Mouse (Mus musculus): ENCODE data around the gene Apaf1. TPM values are rescaled to one million over a fixed set of nuclear protein-coding genes. Genes with fewer than 3 reads are reported as not detected.

Gene Apaf1
- total RNA-seq, 2 experiments from 2014 or later: 7.8 to 8.2 TPM

GRCm38 (mm10) chr10:91083393-91083927, 890 bp upstream of the Apaf1 start:
- intact Hi-C loops (cut with DNase I): loop anchor here (2.0 kb wide), 1 partner anchor 39 kb away; no protein-coding TSS in a partner anchor
- no peak for DNase-seq

DNA sequence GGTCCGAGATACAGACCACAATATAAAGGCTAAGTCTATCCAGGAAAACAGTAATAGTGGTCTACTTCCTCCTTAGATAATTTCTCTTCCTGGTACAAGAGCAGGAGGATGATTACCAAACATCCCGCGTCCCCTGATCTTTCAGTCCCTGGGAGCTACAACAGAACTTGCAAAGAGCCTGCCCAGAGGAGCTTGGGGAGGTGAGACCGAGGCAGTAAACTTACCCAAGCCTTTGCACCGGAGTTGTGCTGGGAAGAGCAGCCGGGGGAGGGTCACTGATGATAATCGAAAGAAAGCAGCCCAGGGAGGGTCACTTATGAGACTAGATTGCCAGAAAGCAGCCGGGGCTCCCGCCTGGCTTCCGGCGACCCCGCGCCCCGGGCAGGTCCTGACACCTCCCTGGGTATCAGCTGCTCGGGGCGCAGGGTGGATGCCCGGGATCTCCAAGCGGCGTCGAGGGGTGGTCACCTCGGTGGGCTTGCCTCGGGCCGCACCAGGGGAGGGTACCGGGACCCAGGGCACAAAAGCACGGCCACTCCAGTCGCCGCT, 537 bp downstream of the Apaf1 start:
- no peak for DNase-seq
- intact Hi-C loops (cut with DNase I): loop anchor here (2.0 kb wide), 1 partner anchor 41 kb away; no protein-coding TSS in a partner anchor

DNA sequence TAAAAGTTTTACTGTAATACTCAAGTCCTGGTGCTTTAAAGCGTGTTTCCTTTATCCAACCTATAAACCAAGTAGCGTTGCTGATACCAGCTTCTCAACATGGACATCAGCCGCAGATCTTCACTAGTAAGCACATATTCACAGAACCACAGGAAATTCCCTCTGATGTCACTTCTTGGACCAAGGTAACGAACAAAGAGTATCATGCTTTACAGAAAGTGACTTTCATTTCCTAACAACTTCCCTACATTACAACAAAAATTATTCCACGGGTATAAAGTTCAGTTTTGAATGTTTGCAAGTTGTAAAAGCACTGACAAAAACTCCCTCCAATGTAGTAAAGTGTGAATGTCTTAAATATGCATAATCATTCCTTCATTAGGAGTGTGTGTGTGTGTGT, 2.0 kb downstream of the Apaf1 start:
- intact Hi-C loops (cut with DNase I): no loop called here
- no peak for DNase-seq

DNA sequence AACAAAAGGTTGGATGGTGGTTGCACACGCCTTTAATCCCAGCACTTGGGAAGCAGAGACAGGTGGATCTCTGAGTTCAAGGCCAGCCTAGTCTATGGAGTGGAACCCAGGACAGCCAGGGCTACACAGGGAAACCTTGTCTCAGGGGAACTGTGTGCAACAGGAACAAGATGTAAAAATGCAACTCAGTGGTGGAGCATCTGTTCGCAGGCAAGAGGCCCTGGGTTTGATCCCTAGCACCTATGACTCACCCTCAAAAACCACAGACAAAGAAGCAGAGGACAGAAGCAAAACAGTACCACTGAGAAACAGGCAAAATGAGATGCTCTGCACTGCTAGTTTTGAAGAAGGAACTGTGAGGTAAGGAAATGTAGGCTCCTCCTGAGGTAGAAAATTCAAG, 5.9 kb downstream of the Apaf1 start:
- intact Hi-C loops (cut with DNase I): no loop called here
- DNase-seq: no peak

DNA sequence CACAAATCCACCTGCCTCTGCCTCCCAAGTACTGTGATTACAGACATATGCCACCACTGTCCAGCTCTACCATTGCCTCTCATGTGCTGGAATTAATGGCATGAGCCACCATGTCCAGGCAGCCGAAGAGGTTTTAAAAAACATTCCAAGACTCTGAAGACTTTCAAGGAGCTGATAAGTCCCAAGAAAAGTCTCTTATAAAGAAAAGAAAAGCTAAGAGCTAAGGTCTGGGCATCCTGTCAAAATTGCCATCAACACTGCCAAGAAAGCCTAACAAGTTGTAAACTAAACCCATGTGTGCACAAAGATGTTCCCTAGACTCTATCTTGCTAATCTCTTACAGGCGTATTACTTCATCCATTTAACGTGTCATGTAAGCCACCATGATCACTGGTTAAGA, 9.2 kb downstream of the Apaf1 start:
- DNase-seq: no peak
- intact Hi-C loops (cut with DNase I): loop anchor here (2.0 kb wide), 1 partner anchor 67 kb away; no protein-coding TSS in a partner anchor

DNA sequence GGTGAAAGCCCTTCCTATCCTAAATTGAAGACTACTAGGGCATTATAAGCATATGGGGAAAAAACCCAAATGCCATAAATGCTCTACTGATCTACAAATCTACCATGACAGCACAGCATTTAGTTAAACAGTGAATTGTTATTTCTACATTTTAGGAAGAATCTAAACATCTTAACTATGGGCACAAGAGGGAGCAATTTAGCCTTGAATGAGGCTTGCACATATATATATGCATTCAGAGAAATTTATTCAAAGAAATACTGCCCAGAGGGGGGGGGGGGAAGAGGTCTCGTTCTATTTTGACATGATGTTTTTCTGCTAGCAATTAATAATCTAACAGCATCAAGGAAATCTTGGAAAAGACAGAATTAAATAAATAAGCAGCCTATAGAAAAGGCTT, 10.8 kb downstream of the Apaf1 start:
- intact Hi-C loops (cut with DNase I): loop anchor here (2.0 kb wide), 1 partner anchor 69 kb away; no protein-coding TSS in a partner anchor
- no peak for DNase-seq

DNA sequence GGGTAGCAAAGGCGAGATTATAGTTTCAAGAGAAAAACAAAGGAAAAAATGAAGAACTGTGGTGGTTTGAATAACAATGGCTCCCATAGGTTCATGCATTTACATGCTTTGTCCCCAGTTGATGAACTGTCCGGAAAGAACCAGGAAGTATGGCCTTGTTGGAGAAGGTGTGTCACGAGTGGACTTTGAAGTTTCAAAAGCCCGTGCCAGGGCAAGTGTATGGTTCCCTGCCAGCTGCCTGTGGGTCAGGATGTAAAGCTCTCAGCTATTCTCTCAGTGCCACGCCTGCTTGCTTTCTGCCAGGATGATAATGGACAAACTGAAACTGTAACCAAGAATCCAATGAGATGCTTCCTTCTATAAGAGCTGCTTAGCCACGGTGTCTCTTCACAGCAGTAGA, 20.2 kb downstream of the Apaf1 start:
- no peak for DNase-seq
- intact Hi-C loops (cut with DNase I): no loop called here

- DNase-seq: no peak
- intact Hi-C loops (cut with DNase I): no loop called here
Observed at GRCm38 (mm10) chr10:91060742-91061141, 21.8 kb downstream of the Apaf1 start.

GRCm38 (mm10) chr10:91052734-91053133, 29.8 kb downstream of the Apaf1 start:
- DNase-seq: no peak
- intact Hi-C loops (cut with DNase I): no loop called here

GRCm38 (mm10) chr10:91051156-91051555, 31.4 kb downstream of the Apaf1 start:
- no peak for DNase-seq
- intact Hi-C loops (cut with DNase I): no loop called here

GRCm38 (mm10) chr10:91049696-91050095, 32.9 kb downstream of the Apaf1 start:
- intact Hi-C loops (cut with DNase I): no loop called here
- no peak for DNase-seq

- intact Hi-C loops (cut with DNase I): loop anchor here (1.0 to 10.0 kb wide), 4 partner anchors 132 to 305 kb away; no protein-coding TSS in a partner anchor
- DNase-seq: peak; percentile 59 to 65
Observed at GRCm38 (mm10) chr10:91033942-91034341, 48.6 kb downstream of the Apaf1 start.

- DNase-seq: peak; percentile 74 to 83
- intact Hi-C loops (cut with DNase I): loop anchor here (5.0 to 10.0 kb wide), 2 partner anchors 130 to 208 kb away; no protein-coding TSS in a partner anchor
Observed at GRCm38 (mm10) chr10:91032399-91032798, 50.2 kb downstream of the Apaf1 start.

DNA sequence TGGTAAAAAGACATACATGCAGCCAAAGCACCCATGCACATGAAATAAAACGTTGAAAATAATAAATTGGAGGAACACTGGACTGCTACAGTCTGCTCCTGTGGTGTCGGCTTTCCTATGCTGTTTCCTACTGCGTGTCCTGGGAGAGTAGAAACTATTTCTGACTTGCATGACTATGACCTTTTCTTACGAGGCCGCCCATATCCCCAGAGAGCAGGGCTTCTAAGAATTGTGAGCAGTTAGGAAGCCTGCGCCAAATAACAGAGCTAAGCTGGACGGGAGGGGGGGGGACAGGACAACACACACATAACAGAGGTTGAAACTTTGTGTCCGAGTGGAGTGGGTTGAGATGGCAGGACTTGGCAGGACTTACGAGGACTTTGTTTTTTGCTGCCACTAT, 51.4 kb downstream of the Apaf1 start:
- DNase-seq: no peak
- intact Hi-C loops (cut with DNase I): loop anchor here (5.0 to 10.0 kb wide), 2 partner anchors 129 to 206 kb away; no protein-coding TSS in a partner anchor

GRCm38 (mm10) chr10:91029002-91029539, 53.5 kb downstream of the Apaf1 start:
- no peak for DNase-seq
- intact Hi-C loops (cut with DNase I): no loop called here

- DNase-seq: no peak
- intact Hi-C loops (cut with DNase I): no loop called here
Observed at GRCm38 (mm10) chr10:91027964-91028363, 54.6 kb downstream of the Apaf1 start.

DNA sequence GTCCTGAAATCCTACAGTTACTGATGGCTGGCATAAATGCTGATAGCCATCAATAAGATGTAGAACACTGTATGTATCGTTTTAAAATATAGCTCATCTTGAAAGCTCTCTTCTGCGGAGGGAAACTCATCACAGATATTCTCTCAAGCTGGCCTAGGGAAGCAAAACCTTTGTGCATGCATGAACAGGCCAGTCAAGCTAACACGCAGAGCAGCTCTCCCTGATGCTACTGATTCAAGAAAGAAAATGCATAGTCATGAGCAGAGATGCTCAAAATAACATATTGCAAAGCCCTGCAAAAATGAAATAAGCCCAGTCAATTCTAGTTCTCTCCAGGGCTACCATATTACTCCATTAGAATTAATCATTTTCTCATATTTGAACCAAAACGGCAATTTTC, 55.1 kb downstream of the Apaf1 start:
- intact Hi-C loops (cut with DNase I): no loop called here
- no peak for DNase-seq

GRCm38 (mm10) chr10:91005858-91006538, 76.6 kb downstream of the Apaf1 start:
- DNase-seq: no peak
- intact Hi-C loops (cut with DNase I): no loop called here

DNA sequence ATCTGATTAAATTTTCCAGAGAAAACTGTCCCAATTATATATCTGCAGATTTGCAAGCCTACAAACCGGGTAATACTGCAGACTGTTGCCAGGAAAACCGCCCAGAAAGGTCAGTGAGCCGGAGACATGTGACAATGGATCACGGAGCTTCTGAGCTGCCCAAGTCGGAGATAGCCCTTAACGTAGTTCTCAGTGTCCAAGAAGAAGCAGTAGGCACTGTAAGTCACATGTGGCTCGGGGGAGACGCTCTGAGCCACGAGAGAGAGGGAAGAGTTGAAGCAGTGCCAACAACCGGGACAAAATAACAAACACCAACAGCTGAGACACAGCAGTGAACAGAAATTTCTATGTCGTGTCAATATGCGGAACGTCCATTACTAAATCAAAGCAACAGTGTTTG, 81.1 kb downstream of the Apaf1 start:
- intact Hi-C loops (cut with DNase I): no loop called here
- peak; percentile 28 to 51 for DNase-seq

DNA sequence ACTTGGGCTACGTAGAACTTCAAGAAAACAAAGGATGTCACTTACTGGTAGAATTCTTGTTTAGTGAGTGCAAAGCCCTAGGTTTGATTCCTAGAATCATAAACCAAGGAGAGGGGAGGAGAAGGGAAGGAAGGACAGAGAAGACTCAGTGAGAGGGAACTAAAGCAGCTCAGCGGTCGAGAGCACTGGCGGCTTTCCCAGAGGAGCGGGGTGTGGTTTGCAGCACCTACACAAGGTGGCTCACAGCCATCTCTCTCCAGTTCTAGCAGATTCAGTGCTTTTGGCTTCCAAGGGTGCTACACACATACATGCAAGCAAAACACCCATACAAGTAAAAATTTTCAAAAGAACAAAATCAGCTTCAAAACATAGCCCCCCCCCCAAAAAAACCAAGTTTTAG, 82.7 kb downstream of the Apaf1 start:
- DNase-seq: no peak
- intact Hi-C loops (cut with DNase I): no loop called here

- no peak for DNase-seq
- intact Hi-C loops (cut with DNase I): no loop called here
Observed at GRCm38 (mm10) chr10:90993869-90994268, 88.7 kb downstream of the Apaf1 start.

GRCm38 (mm10) chr10:90992237-90992636, 90.3 kb downstream of the Apaf1 start:
- intact Hi-C loops (cut with DNase I): no loop called here
- DNase-seq: no peak

All from heart, postnatal 36 days (tissue).